Comparison of ENCODE assay signal across 8 mouse cellular contexts in the genomic region with DNA sequence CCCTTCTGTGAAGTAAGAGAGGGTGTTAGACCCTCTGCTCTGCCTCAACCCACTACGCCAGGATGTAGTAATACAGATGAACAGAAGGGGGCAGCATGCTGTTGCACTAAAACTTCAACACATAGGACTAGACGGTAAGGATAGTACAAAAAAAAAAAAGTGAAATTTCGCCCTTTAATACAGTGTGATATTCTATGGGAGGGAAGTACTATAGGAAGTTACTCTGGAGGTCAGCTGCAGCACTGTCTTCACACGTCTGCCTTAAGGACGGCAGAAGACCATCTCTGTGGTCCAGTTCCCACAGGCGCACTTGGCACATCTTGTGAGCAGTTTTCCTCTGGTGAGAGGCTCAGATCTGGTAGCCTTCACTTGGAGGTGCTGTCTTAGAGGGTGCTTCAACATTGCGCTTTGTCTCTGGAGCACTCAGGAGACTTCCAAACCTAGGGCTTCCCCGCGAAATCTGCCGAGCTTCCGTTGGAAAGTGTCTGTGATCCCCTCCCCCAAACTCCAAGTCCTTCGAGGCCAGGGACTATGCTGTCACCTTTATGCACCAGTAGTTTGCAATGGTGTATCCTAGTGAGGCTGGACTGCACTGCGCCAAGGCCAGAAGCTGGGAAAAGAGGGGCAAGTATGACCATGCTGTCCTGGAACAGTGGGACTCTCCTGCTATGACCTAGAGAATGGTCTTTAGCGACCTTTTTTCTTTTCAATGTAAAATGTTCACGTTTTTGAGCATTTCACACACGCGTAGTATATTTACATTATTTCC. TPM values are rescaled to one million over a fixed set of nuclear protein-coding genes. Genes with fewer than 3 reads are reported as not detected.
A peak's percentile ranks its signal among the peaks of the same experiment; 100 is the strongest.
DNase-seq lines count a peak whose midpoint lies in the region; ATAC-seq and TF ChIP-seq lines count a peak whose summit lies in the region.

No protein-coding gene starts in this region.

- DNase-seq in CD8-positive naive resting alpha-beta T cell, adult 2 months (ENCODE audit: low read depth in 2 of 2, low spot score in 2 of 2): peak; percentile 53 to 67
- DNase-seq in adrenal gland, postnatal 10 days: peak; percentile 80
- peak; percentile 78 for DNase-seq in embryonic facial prominence, embryonic 11.5 days (ENCODE audit: low spot score)
- peak; percentile 63 to 66 for DNase-seq in heart, postnatal 36 days
- peak; percentile 66 to 83 for DNase-seq in kidney, postnatal 36 days
- peak; percentile 48 for DNase-seq in lung, adult 2 months
- DNase-seq in thymus, postnatal 14 days: peak; percentile 71

- no peaks in the 10 kb centered on the region for H3K27me3 ChIP-seq in embryonic facial prominence, embryonic 11.5 days (ENCODE audit: control insufficient read depth, insufficient read depth, low read length)
- no peaks in the 10 kb centered on the region for H3K27me3 ChIP-seq in neural tube, embryonic 15.5 days (replicated peaks)

- no peak overlapping the region for H3K9ac ChIP-seq in embryonic facial prominence, embryonic 11.5 days (replicated peaks; ENCODE audit: low read length)
- no peak overlapping the region for H3K9ac ChIP-seq in neural tube, embryonic 15.5 days (replicated peaks)

- no peak overlapping the region for H3K4me3 ChIP-seq in embryonic facial prominence, embryonic 11.5 days (ENCODE audit: low read depth, low read length)
- H3K4me3 ChIP-seq in lung, adult 2 months (replicated peaks; ENCODE audit: extremely low read depth, low read depth, low read length): no peak overlapping the region
- H3K4me3 ChIP-seq in neural tube, embryonic 15.5 days (replicated peaks): no peak overlapping the region

- H3K4me1 ChIP-seq in embryonic facial prominence, embryonic 11.5 days (ENCODE audit: control insufficient read depth, insufficient read depth, low read length): no peaks in the 10 kb centered on the region
- H3K4me1 ChIP-seq in lung, adult 2 months (ENCODE audit: control insufficient read depth, insufficient read depth, low read length): no peaks in the 10 kb centered on the region
- H3K4me1 ChIP-seq in neural tube, embryonic 15.5 days: no peaks in the 10 kb centered on the region

- no peak overlapping the region for H3K27ac ChIP-seq in embryonic facial prominence, embryonic 11.5 days (replicated peaks; ENCODE audit: low read depth, low read length)
- H3K27ac ChIP-seq in neural tube, embryonic 15.5 days (replicated peaks): no peak overlapping the region

- WGBS in embryonic facial prominence, embryonic 11.5 days: 57% methylated on average over 17 of the region's 17 CpGs
- 53% methylated on average over 17 of the region's 17 CpGs for WGBS in lung, adult 2 months
- 64% methylated on average over 17 of the region's 17 CpGs for WGBS in neural tube, embryonic 15.5 days

- ATAC-seq in embryonic facial prominence, embryonic 11.5 days (replicated peaks; ENCODE audit: insufficient number of reproducible peaks, low FRiP score, low TSS enrichment, low read depth): peak; percentile 65
- peak; percentile 83 for ATAC-seq in neural tube, embryonic 15.5 days (ENCODE audit: low FRiP score)

- intact Hi-C loops in heart, postnatal 36 days (cut with DNase I): loop anchor here (1.0 to 2.0 kb wide), 3 partner anchors 37 to 404 kb away; partner anchors contain the start of gene Siah2

- H3K9me3 ChIP-seq in embryonic facial prominence, embryonic 11.5 days (replicated peaks; ENCODE audit: control insufficient read depth, low read length): no peaks in the 10 kb centered on the region
- H3K9me3 ChIP-seq in neural tube, embryonic 15.5 days (replicated peaks): no peaks in the 10 kb centered on the region

- TF ChIP-seq POLR2A in lung, adult 2 months (IDR thresholded peaks at IDR 0.05; ENCODE audit: borderline replicate concordance, extremely low read depth, low read depth, low read length): no peak

- H3K36me3 ChIP-seq in embryonic facial prominence, embryonic 11.5 days (replicated peaks; ENCODE audit: control insufficient read depth, insufficient read depth, low read depth, low read length): no peaks in the 10 kb centered on the region
- no peaks in the 10 kb centered on the region for H3K36me3 ChIP-seq in neural tube, embryonic 15.5 days

- peak; percentile 38; the same call in 1 of the 2 replicates for TF ChIP-seq CTCF in lung, adult 2 months (IDR thresholded peaks at IDR 0.05; ENCODE audit: insufficient read depth, low read length)

- H3K4me2 ChIP-seq in embryonic facial prominence, embryonic 11.5 days (ENCODE audit: low read depth, low read length): no peak overlapping the region
- H3K4me2 ChIP-seq in neural tube, embryonic 15.5 days: no peak overlapping the region

RNA-seq across cellular contexts. Expression of gene Erich6, which starts 18.5 kb away (rescaled TPM):
- under 1 TPM in 1 of 2 experiments, not detected in 1; 0.12 TPM for total RNA-seq in adrenal gland, postnatal 10 days (2021)
- 0.10 TPM in 1 of 2 replicates, not detected in the other for polyA plus RNA-seq in embryonic facial prominence, embryonic 11.5 days (2014; fragmentation: Nextera tagmentation; extraction: Ambion mirVana)
- not detected for total RNA-seq in heart, postnatal 36 days (2021)
- polyA plus RNA-seq in lung, adult 2 months (2012; rRNA removed): 0.09 TPM in 1 of 2 replicates, not detected in the other
- 0.18 TPM in 1 of 2 replicates, not detected in the other for polyA plus RNA-seq in neural tube, embryonic 15.5 days (2015; fragmentation: Nextera tagmentation; extraction: Ambion mirVana)

RNA-seq across cellular contexts. Expression of gene Siah2, which starts 36.7 kb away (rescaled TPM):
- 10 to 100 TPM; 13.5 to 19.0 TPM for total RNA-seq in adrenal gland, postnatal 10 days (2021)
- 3.2 and 4.1 TPM in 2 replicates for polyA plus RNA-seq in embryonic facial prominence, embryonic 11.5 days (2014; fragmentation: Nextera tagmentation; extraction: Ambion mirVana)
- 10 to 100 TPM in 1 of 2 experiments, 1 to 10 TPM in 1; 7.5 to 12.5 TPM for total RNA-seq in heart, postnatal 36 days (2021)
- polyA plus RNA-seq in lung, adult 2 months (2012; rRNA removed): 14.4 and 17.3 TPM in 2 replicates
- 10.2 and 12.2 TPM in 2 replicates for polyA plus RNA-seq in neural tube, embryonic 15.5 days (2015; fragmentation: Nextera tagmentation; extraction: Ambion mirVana)
